Mouse (Mus musculus) intestine, postnatal 0 days (tissue): ENCODE measurements around the gene Mrpl17. TPM values are rescaled to one million over a fixed set of nuclear protein-coding genes. Genes with fewer than 3 reads are reported as not detected.
"Not testable (repeated sequence)": the region's sequence is repeated elsewhere in the genome, so short reads cannot be mapped to it uniquely, and the experiment has no call there.

Source experiments
- ATAC-seq: fragments of 200-750 bp; cut with Nextera tagmentation; 2 replicates; pipeline ENCODE4 v1.8.0; 2017; ENCODE audit warnings: mild to moderate bottlenecking, moderate TSS enrichment, moderate library complexity
- H3K27ac ChIP-seq: fragments of 300-500 bp; sonication (generic); 2 replicates; pipeline ENCODE4 v1.5.1; 2014; ENCODE audit warnings: mild to moderate bottlenecking, low read depth, low read length, moderate library complexity
- H3K27me3 ChIP-seq: fragments of 300-500 bp; sonication (generic); replicated peaks from 2 replicates; pipeline ENCODE4 v1.6.1; 2014; ENCODE audit warnings: low read length, mixed read lengths; ENCODE audit not compliant: control insufficient read depth, insufficient read depth
- H3K36me3 ChIP-seq: fragments of 300-500 bp; sonication (generic); 2 replicates; pipeline ENCODE4 v1.6.1; 2014; ENCODE audit warnings: mild to moderate bottlenecking, moderate library complexity; ENCODE audit not compliant: control insufficient read depth, insufficient read depth
- H3K4me1 ChIP-seq: fragments of 300-500 bp; sonication (generic); replicated peaks from 2 replicates; pipeline ENCODE4 v1.6.1; 2014; ENCODE audit warnings: antibody characterized with exemption, low read length, mixed read lengths; ENCODE audit not compliant: control insufficient read depth, insufficient read depth
- H3K4me2 ChIP-seq: fragments of 300-500 bp; sonication (generic); replicated peaks from 2 replicates; pipeline ENCODE4 v1.6.1; 2014; ENCODE audit warnings: low read depth, mild to moderate bottlenecking, moderate library complexity
- H3K4me3 ChIP-seq: fragments of 300-500 bp; sonication (generic); 2 replicates; pipeline ENCODE4 v1.5.1; 2014; ENCODE audit warnings: low read depth, low read length
- H3K9ac ChIP-seq: fragments of 300-500 bp; sonication (generic); 2 replicates; pipeline ENCODE4 v1.6.1; 2014; ENCODE audit warnings: mild to moderate bottlenecking, low read depth, low read length
- H3K9me3 ChIP-seq: fragments of 300-500 bp; sonication (generic); 2 replicates; pipeline ENCODE4 v1.6.1; 2016; ENCODE audit warnings: mixed run types; ENCODE audit not compliant: control insufficient read depth
- CTCF ChIP-seq: sonication (generic); IDR thresholded peaks from 2 replicates; pipeline ENCODE4 v1.5.1; 2016; ENCODE audit warnings: low read depth, mild to moderate bottlenecking, control low read depth, antibody characterized with exemption, moderate library complexity
- WGBS: fragments of 180-500 bp; shearing (Covaris S2); extraction: QIAGEN DNeasy Blood & Tissue Kit; methylation state at CpG from one replicate; pipeline ENCODE4 v1.1.7; 2014; 5-methylcytosine and 5-hydroxymethylcytosine counted together
- polyA plus RNA-seq: library from polyadenylated mRNA; unstranded; fragments of >200 nt; fragmentation: Nextera tagmentation; extraction: Ambion mirVana; gene quantifications from 2 replicates; pipeline ENCODE4 v1.2.1, GENCODE M21; 2015

Mrpl17 gene
- 255 and 275 TPM in 2 replicates for polyA plus RNA-seq

- Histone ChIP-seq H3K36me3 (peaks cover 15% of the 10 kb centered on the region; the same call in 1 of the 2 replicates), H3K4me1 (no peaks in the 10 kb centered on the region; the same call in 1 of the 2 replicates), H3K4me2 (peak within 1 kb of the TSS; percentile 70), H3K27ac (peak within 1 kb of the TSS; percentile 71), H3K4me3 (peak within 1 kb of the TSS; percentile 67), H3K9me3 (no peaks in the 10 kb centered on the region), H3K27me3 (no peaks in the 10 kb centered on the region), H3K9ac (peak within 1 kb of the TSS; percentile 67)
- WGBS, result under 1% methylated on average over 52 of the region's 52 CpGs
- peak; percentile 97 for TF ChIP-seq CTCF
- peak; percentile 99 for ATAC-seq
Observed at GRCm38 (mm10) chr7:105810877-105811489, at the start of gene Mrpl17. TSS of gene Mrpl17 (minus strand) at chr7:105811099.

DNA sequence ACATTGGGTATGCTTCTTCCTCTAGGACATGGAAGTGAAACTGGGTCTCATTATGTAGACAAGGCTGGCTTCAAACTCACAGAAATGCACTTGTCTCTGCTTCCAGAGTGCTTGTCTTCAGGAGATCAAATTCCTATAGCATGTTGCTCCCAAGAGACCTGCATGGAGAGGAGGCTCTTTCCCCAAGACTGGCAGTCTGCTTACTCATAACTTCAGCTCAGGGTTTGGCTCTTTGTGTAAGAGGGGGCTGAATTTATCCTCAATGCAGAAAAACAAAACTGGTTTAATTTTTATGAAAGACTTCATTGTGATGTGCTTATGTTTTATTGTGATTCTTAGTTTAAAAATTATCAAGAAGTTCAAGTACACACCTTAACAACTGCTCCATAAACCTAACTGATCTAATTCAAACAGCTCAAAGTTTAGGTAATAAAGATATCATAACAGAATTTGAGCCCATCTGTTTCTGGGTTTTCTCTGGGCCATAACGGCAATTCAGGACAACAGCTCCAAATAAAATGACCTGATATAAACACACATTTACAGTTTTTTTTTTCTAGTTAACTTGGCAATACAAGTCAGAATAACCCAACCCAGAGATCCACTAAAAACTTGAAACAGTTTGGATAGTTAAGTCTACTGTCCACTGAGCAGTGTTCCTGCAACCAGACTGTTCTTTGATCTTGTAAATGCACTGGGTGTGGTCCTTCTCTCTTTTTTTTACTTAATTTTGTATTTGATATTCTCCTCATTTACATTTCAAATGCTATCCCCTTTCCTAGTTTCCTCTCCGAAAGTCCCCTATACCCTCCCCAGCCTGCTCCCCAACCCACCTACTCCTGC lies 45.0 kb upstream of the Mrpl17 start:
- no CpG with 5 or more reads among the region's 2 CpGs for WGBS
- H3K4me1 ChIP-seq, H3K4me3 ChIP-seq, H3K9me3 ChIP-seq, H3K27ac ChIP-seq, H3K36me3 ChIP-seq, H3K27me3 ChIP-seq, H3K4me2 ChIP-seq, H3K9ac ChIP-seq: not testable (repeated sequence)
- ATAC-seq, result peak; percentile 82

DNA sequence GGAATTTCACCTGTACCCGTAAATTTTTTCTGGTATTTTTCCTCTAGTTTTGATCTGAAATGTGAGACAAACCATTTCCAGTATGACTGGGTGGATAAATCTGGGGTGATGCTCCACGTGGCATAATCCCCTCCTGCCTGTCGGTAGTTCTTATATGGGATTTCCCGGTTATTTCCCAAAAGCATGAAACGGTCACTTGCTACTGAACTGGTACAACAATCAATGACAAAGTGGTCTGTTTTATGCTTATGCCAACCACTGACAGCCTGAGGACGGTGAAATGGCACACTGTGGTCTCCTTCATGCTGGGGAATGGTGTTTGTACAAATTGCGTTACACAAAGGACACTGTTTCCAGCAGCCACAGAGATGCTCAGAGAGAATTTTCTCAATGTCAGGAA lies 13.4 kb upstream of the Mrpl17 start:
- 79% methylated on average over 7 of the region's 7 CpGs for WGBS

DNA sequence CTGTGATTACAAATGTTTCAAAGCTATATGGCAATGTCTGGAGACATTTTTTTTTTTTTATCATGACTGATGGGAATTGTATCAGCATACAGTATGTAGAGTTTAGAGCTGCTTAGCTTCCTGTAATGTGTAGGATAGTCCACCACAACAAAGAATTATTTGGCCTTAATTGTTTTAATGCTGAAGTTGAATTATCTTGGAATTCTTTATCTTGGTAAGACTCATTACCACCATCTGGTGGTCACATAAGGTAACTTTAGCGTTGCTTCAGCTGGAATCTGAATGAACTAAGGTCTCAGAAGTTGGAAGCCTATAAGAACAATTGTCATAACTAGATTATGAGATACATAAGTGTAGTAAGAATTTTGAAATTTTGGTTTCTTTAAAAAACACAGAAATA lies 7.6 kb upstream of the Mrpl17 start:
- ATAC-seq, result no peak

More for the DNA sequence above, 13.4 kb upstream of the Mrpl17 start:
- H3K27me3 ChIP-seq, result no peaks in the 10 kb centered on the region
- H3K9ac ChIP-seq, result no peak overlapping the region
- no peak for TF ChIP-seq CTCF
- no peak overlapping the region for H3K27ac ChIP-seq
- H3K4me1 ChIP-seq, result no peaks in the 10 kb centered on the region
- no peaks in the 10 kb centered on the region for H3K36me3 ChIP-seq
- ATAC-seq, result no peak
- H3K9me3 ChIP-seq, result no peaks in the 10 kb centered on the region
- H3K4me2 ChIP-seq, result no peak overlapping the region
- no peak overlapping the region for H3K4me3 ChIP-seq

DNA sequence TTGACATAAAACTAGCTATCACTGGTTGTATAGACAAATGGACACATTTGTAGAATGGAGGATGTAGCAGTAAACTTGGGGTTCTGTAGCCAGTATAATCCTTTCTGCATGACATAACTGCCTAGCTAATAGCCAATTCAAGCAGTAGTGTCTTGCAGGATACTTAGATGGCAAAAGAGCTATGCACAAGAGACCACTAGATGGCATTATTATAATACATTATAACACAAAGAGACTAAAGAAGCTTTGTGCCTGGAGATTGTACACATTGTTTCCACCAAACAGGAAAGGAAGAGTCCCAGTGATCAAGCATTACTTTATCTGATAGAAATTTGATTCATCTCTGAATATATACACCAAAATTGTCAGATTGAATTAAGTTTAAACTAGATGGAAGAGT lies 5.8 kb upstream of the Mrpl17 start:
- no peaks in the 10 kb centered on the region for H3K9me3 ChIP-seq
- ATAC-seq, result no peak
- H3K4me1 ChIP-seq, result no peaks in the 10 kb centered on the region
- no peaks in the 10 kb centered on the region for H3K27me3 ChIP-seq
- H3K36me3 ChIP-seq, result no peaks in the 10 kb centered on the region
- peak; percentile 62 for TF ChIP-seq CTCF
- H3K9ac ChIP-seq, result no peak overlapping the region
- H3K27ac ChIP-seq, result no peak overlapping the region
- no peak overlapping the region for H3K4me3 ChIP-seq
- no peak overlapping the region for H3K4me2 ChIP-seq

More for the DNA sequence above, 7.6 kb upstream of the Mrpl17 start:
- Histone ChIP-seq H3K4me1 (no peaks in the 10 kb centered on the region), H3K9me3 (no peaks in the 10 kb centered on the region), H3K4me2 (no peak overlapping the region), H3K27me3 (no peaks in the 10 kb centered on the region), H3K27ac (no peak overlapping the region), H3K9ac (no peak overlapping the region), H3K36me3 (no peaks in the 10 kb centered on the region), H3K4me3 (no peak overlapping the region)
- 6% methylated on average over 1 of the region's 1 CpGs for WGBS
- peak; percentile 81 for TF ChIP-seq CTCF

DNA sequence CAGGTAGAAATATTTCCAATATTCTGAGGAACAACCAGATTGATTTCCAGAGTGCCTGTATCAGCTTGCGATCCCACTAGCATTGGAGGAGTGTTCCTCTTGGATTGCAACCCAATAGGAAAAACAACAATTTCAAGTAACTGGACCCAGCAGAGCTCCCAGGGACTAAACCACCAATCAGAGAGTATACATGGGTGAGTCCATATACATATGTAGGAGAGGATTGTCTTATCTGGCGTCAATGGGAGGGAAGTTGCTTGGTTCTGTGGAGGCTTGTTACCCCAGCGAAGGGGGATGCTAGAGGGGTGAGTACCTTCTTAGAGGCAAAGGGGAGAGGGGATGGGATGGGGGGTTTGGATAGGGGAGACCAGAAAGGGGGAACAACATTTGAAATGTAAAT lies 2.4 kb upstream of the Mrpl17 start:
- Histone ChIP-seq H3K9me3 (no peaks in the 10 kb centered on the region), H3K27me3 (no peaks in the 10 kb centered on the region), H3K36me3 (peaks cover 15% of the 10 kb centered on the region; the same call in 1 of the 2 replicates), H3K4me2 (no peak overlapping the region), H3K4me3 (no peak overlapping the region), H3K4me1 (no peaks in the 10 kb centered on the region; the same call in 1 of the 2 replicates), H3K27ac (no peak overlapping the region), H3K9ac (no peak overlapping the region)
- 84% methylated on average over 3 of the region's 3 CpGs for WGBS
- ATAC-seq, result no peak
- no peak for TF ChIP-seq CTCF
